Comparison of ENCODE assay signal across 13 mouse cellular contexts in genomic region chr10:80535711-80536110, GRCm38 (mm10). TPM values are rescaled to one million over a fixed set of nuclear protein-coding genes. Genes with fewer than 3 reads are reported as not detected.
DNase-seq lines count a peak whose midpoint lies in the region; ATAC-seq lines count a peak whose summit lies in the region.
"Had no signal": no experiment of that assay in that cellular context is flagged by ENCODE, and none has a peak within 500 bp of the region (broad histone marks: within the 10 kb centered on the region; RNA-seq: fewer than 3 reads in every experiment).

No protein-coding gene starts in this region.

- H3K9me3 ChIP-seq in heart, embryonic 15.5 days (replicated peaks), result no peaks in the 10 kb centered on the region
- H3K9me3 ChIP-seq in intestine, embryonic 16.5 days (ENCODE audit: control insufficient read depth, low read length), result no peaks in the 10 kb centered on the region
- H3K9me3 ChIP-seq: neural tube, embryonic 12.5 days had no signal

- no peak for DNase-seq in heart, postnatal 10 days
- peak; percentile 72 for DNase-seq in A20 (ENCODE audit: low read depth, low spot score)
- DNase-seq in ZHBTc4 (ENCODE audit: low read depth, low spot score), result peak; percentile 76
- DNase-seq in left cerebral cortex, postnatal 25 days (ENCODE audit: low spot score in 2 of 2), result no peak
- DNase-seq in layer of hippocampus, adult 11-12 months (ENCODE audit: low spot score), result no peak
- DNase-seq in frontal cortex, postnatal 14 days (ENCODE audit: low spot score in 2 of 2), result no peak
- DNase-seq: cerebellum, postnatal 25 days; thymus, postnatal 36 days had no signal

- no peak overlapping the region for H3K27ac ChIP-seq in heart, embryonic 15.5 days
- no peak overlapping the region for H3K27ac ChIP-seq in intestine, embryonic 16.5 days (ENCODE audit: low read length)
- H3K27ac ChIP-seq: neural tube, embryonic 12.5 days had no signal

- H3K27me3 ChIP-seq in heart, embryonic 15.5 days, result peaks cover 31% of the 10 kb centered on the region
- H3K27me3 ChIP-seq in intestine, embryonic 16.5 days (replicated peaks; ENCODE audit: control insufficient read depth, insufficient read depth, low read length), result peaks cover 18% of the 10 kb centered on the region

- H3K36me3 ChIP-seq in heart, embryonic 15.5 days, result no peaks in the 10 kb centered on the region
- H3K36me3 ChIP-seq in intestine, embryonic 16.5 days (ENCODE audit: control insufficient read depth, insufficient read depth, low read length), result no peaks in the 10 kb centered on the region
- H3K36me3 ChIP-seq: neural tube, embryonic 12.5 days had no signal

- H3K9ac ChIP-seq in heart, embryonic 15.5 days, result no peak overlapping the region
- 0 out of 2 replicates have a peak overlapping the region, but pooled peaks have one; percentile 37 for H3K9ac ChIP-seq in intestine, embryonic 16.5 days (ENCODE audit: low read depth, low read length)
- H3K9ac ChIP-seq: neural tube, embryonic 12.5 days had no signal

- H3K4me3 ChIP-seq in heart, embryonic 15.5 days, result peak overlapping the region; percentile 13; the same call in 1 of the 2 replicates
- no peak overlapping the region; the same call in 1 of the 2 replicates for H3K4me3 ChIP-seq in intestine, embryonic 16.5 days (ENCODE audit: low read length)
- H3K4me3 ChIP-seq: neural tube, embryonic 12.5 days had no signal

- intact Hi-C loops in heart, postnatal 10 days (cut with DNase I), result loop anchor here (10.0 kb wide), 1 partner anchor 231 kb away; no protein-coding TSS in a partner anchor
- intact Hi-C loops in left cerebral cortex, postnatal 25 days (cut with DNase I), result no loop called here

- no peak for ATAC-seq in heart, embryonic 15.5 days (replicated peaks; ENCODE audit: insufficient number of reproducible peaks, insufficient read depth, low FRiP score, low read depth)
- no peak for ATAC-seq in intestine, embryonic 16.5 days

- peak overlapping the region; percentile 35; the same call in 1 of the 2 replicates for H3K4me2 ChIP-seq in heart, embryonic 15.5 days
- H3K4me2 ChIP-seq in intestine, embryonic 16.5 days (ENCODE audit: low read depth, low read length), result peak overlapping the region; percentile 37; the same call in 1 of the 2 replicates

- 13% methylated on average over 13 of the region's 13 CpGs for WGBS in heart, embryonic 15.5 days
- WGBS in intestine, embryonic 16.5 days, result 12% methylated on average over 13 of the region's 13 CpGs

- H3K4me1 ChIP-seq in heart, embryonic 15.5 days (replicated peaks), result peaks cover 27% of the 10 kb centered on the region
- peaks cover 14% of the 10 kb centered on the region for H3K4me1 ChIP-seq in intestine, embryonic 16.5 days (ENCODE audit: control insufficient read depth, insufficient read depth, low read length)
- H3K4me1 ChIP-seq: neural tube, embryonic 12.5 days had no signal

RNA-seq across cellular contexts. Expression of gene Atp8b3, which starts 3.2 kb away (rescaled TPM):
- 0.05 and 0.06 TPM in 2 replicates for polyA plus RNA-seq in heart, embryonic 15.5 days (2015; fragmentation: Nextera tagmentation; extraction: Ambion mirVana)
- not detected for total RNA-seq in heart, postnatal 10 days (2021)
- polyA plus RNA-seq in intestine, embryonic 16.5 days (2015; fragmentation: Nextera tagmentation; extraction: Ambion mirVana), result 0.09 and 0.17 TPM in 2 replicates
- total RNA-seq in left cerebral cortex, postnatal 25 days (2021), result under 1 TPM; 0.14 to 0.16 TPM
- total RNA-seq: granulocyte monocyte progenitor cell, adult 5-6 weeks had no signal

RNA-seq across cellular contexts. Expression of gene Rexo1, which starts 25.6 kb away (rescaled TPM):
- 13.6 and 20.2 TPM in 2 replicates for polyA plus RNA-seq in heart, embryonic 15.5 days (2015; fragmentation: Nextera tagmentation; extraction: Ambion mirVana)
- total RNA-seq in heart, postnatal 10 days (2021), result 10 to 100 TPM; 20.3 to 21.5 TPM
- polyA plus RNA-seq in intestine, embryonic 16.5 days (2015; fragmentation: Nextera tagmentation; extraction: Ambion mirVana), result 21.5 and 21.9 TPM in 2 replicates
- 10 to 100 TPM; 44.8 to 45.7 TPM for total RNA-seq in left cerebral cortex, postnatal 25 days (2021)

RNA-seq across cellular contexts. Expression of gene Onecut3, which starts 41.1 kb away (rescaled TPM):
- not detected in 2 replicates for polyA plus RNA-seq in heart, embryonic 15.5 days (2015; fragmentation: Nextera tagmentation; extraction: Ambion mirVana)
- not detected for total RNA-seq in heart, postnatal 10 days (2021)
- 0.06 and 0.10 TPM in 2 replicates for polyA plus RNA-seq in intestine, embryonic 16.5 days (2015; fragmentation: Nextera tagmentation; extraction: Ambion mirVana)
- total RNA-seq in left cerebral cortex, postnatal 25 days (2021), result not detected
- total RNA-seq: granulocyte monocyte progenitor cell, adult 5-6 weeks; left cerebral cortex, postnatal 14 days had no signal

RNA-seq across cellular contexts. Expression of gene Klf16, which starts 41.4 kb away (rescaled TPM):
- 4.7 and 6.4 TPM in 2 replicates for polyA plus RNA-seq in heart, embryonic 15.5 days (2015; fragmentation: Nextera tagmentation; extraction: Ambion mirVana)
- 1 to 10 TPM; 5.9 to 6.9 TPM for total RNA-seq in heart, postnatal 10 days (2021)
- polyA plus RNA-seq in intestine, embryonic 16.5 days (2015; fragmentation: Nextera tagmentation; extraction: Ambion mirVana), result 7.0 and 7.4 TPM in 2 replicates
- total RNA-seq in left cerebral cortex, postnatal 25 days (2021), result 10 to 100 TPM; 51.8 to 55.3 TPM

RNA-seq across cellular contexts. Expression of gene Abhd17a, which starts 54.4 kb away (rescaled TPM):
- 84.2 and 110 TPM in 2 replicates for polyA plus RNA-seq in heart, embryonic 15.5 days (2015; fragmentation: Nextera tagmentation; extraction: Ambion mirVana)
- total RNA-seq in heart, postnatal 10 days (2021), result 100 to 1,000 TPM in 1 of 2 experiments, 10 to 100 TPM in 1; 92.2 to 102 TPM
- polyA plus RNA-seq in intestine, embryonic 16.5 days (2015; fragmentation: Nextera tagmentation; extraction: Ambion mirVana), result 63.1 and 79.7 TPM in 2 replicates
- 100 to 1,000 TPM; 206 to 216 TPM for total RNA-seq in left cerebral cortex, postnatal 25 days (2021)

Comparison
In these comparisons a context has a peak if more than half of its experiments do, and no peak if none do; other contexts are left out.
1. DNase-seq: peak in A20 (single experiment) and ZHBTc4 (single experiment); none in heart, postnatal 10 days (0 of 2), left cerebral cortex, postnatal 25 days (0 of 2), layer of hippocampus, adult 11-12 months (single experiment) and frontal cortex, postnatal 14 days (0 of 2).